Mouse (Mus musculus): ENCODE measurements around the gene Sfxn3. TPM values are rescaled to one million over a fixed set of nuclear protein-coding genes. Genes with fewer than 3 reads are reported as not detected.

Sfxn3 gene
- polyA plus RNA-seq, 2 experiments, result 1.8 to 2.4 TPM

- Histone ChIP-seq H3K4me1 (replicated peaks; ENCODE audit: control insufficient read depth in 2 of 2, insufficient read depth in 2 of 2, low read length in 1 of 2) (peaks cover 3 to 20% of the 10 kb centered on the region in 2 experiments; a peak in 3 of 4 replicates), H3K4me3 (ENCODE audit: insufficient read depth in 1 of 2, low read depth in 2 of 2, low read length in 2 of 2) (peak overlapping the region; percentile 63 to 73), H3K4me2 (ENCODE audit: low read depth) (peak overlapping the region; percentile 90), H3K27ac (no peak overlapping the region), H3K36me3 (replicated peaks; ENCODE audit: control insufficient read depth, insufficient read depth, low read depth) (peaks cover 2% of the 10 kb centered on the region), H3K9ac (replicated peaks) (peak overlapping the region; percentile 58), H3K27me3 (ENCODE audit: control insufficient read depth, insufficient read depth, low read length) (peaks cover 2% of the 10 kb centered on the region; the same call in 1 of the 2 replicates), H3K9me3 (ENCODE audit: control insufficient read depth, low read length) (no peaks in the 10 kb centered on the region)
- WGBS (ENCODE audit: insufficient replicate concordance), result under 1% methylated on average over 25 of the region's 25 CpGs
- TF ChIP-seq CTCF (IDR thresholded peaks at IDR 0.05; ENCODE audit: low read depth) (no peak), EP300 (IDR thresholded peaks at IDR 0.05; ENCODE audit: low read depth) (no peak)
- DNase-seq (ENCODE audit: low read depth in 3 of 3, low spot score in 3 of 3) (no peak), ATAC-seq (ENCODE audit: insufficient read depth) (peak; percentile 43; the same call in 1 of the 2 replicates)
Measured at GRCm38 (mm10) chr19:45014981-45015402, 32.3 kb upstream of the Sfxn3 start.

DNA sequence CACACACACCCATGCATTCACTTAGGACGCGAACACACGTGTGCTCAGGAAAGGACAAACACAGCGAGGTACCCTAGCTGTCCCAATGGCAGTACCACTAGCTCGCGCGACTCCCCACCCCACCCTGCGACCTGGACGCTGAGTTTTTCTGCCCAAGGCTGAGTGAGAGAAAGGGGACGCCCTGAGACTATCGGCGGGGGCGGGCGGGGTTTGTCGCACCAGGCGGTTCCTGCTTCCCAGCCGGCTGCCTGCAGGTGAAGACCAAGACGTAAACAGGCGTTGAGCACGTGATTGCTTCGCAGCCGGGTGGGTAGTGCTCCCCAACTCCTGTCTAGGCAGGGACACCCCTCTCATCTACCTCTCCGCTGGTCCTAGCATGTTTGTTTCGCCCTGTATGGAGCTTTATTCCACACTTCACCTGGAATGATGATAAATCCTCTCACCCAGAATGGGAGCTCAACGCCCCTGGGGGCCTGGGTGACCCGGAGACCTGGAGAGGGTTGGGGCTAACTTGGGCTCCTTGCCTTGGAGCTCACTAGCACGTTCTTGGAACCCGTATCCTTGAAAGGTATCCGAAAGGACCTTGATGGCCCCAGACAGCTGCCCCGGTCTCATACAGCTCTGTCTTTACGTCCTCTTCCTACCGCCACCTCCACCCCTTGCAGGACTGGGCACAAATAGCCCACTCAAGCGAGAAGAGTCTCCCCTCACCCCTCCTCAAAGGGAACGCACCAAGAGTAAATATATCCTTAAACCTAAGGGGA lies 31.6 kb upstream of the Sfxn3 start:
- TF ChIP-seq CTCF (IDR thresholded peaks at IDR 0.05; ENCODE audit: low read depth) (no peak), EP300 (IDR thresholded peaks at IDR 0.05; ENCODE audit: low read depth) (no peak)
- DNase-seq (ENCODE audit: low read depth in 3 of 3, low spot score in 3 of 3) (no peak), ATAC-seq (ENCODE audit: insufficient read depth) (peak; percentile 51)
- WGBS (ENCODE audit: insufficient replicate concordance), result under 1% methylated on average over 34 of the region's 34 CpGs
- Histone ChIP-seq H3K9ac (replicated peaks) (peak overlapping the region; percentile 58), H3K36me3 (replicated peaks; ENCODE audit: control insufficient read depth, insufficient read depth, low read depth) (peaks cover 2% of the 10 kb centered on the region; the same call in 1 of the 2 replicates), H3K27me3 (ENCODE audit: control insufficient read depth, insufficient read depth, low read length) (peaks cover 2% of the 10 kb centered on the region; the same call in 1 of the 2 replicates), H3K9me3 (ENCODE audit: control insufficient read depth, low read length) (no peaks in the 10 kb centered on the region), H3K4me1 (replicated peaks; ENCODE audit: control insufficient read depth in 2 of 2, insufficient read depth in 2 of 2, low read length in 1 of 2) (peaks cover 3 to 20% of the 10 kb centered on the region in 2 experiments; a peak in 3 of 4 replicates), H3K27ac (no peak overlapping the region; the same call in 1 of the 2 replicates), H3K4me3 (ENCODE audit: insufficient read depth in 1 of 2, low read depth in 2 of 2, low read length in 2 of 2) (peak overlapping the region; percentile 63 to 73), H3K4me2 (ENCODE audit: low read depth) (peak overlapping the region; percentile 90)

DNA sequence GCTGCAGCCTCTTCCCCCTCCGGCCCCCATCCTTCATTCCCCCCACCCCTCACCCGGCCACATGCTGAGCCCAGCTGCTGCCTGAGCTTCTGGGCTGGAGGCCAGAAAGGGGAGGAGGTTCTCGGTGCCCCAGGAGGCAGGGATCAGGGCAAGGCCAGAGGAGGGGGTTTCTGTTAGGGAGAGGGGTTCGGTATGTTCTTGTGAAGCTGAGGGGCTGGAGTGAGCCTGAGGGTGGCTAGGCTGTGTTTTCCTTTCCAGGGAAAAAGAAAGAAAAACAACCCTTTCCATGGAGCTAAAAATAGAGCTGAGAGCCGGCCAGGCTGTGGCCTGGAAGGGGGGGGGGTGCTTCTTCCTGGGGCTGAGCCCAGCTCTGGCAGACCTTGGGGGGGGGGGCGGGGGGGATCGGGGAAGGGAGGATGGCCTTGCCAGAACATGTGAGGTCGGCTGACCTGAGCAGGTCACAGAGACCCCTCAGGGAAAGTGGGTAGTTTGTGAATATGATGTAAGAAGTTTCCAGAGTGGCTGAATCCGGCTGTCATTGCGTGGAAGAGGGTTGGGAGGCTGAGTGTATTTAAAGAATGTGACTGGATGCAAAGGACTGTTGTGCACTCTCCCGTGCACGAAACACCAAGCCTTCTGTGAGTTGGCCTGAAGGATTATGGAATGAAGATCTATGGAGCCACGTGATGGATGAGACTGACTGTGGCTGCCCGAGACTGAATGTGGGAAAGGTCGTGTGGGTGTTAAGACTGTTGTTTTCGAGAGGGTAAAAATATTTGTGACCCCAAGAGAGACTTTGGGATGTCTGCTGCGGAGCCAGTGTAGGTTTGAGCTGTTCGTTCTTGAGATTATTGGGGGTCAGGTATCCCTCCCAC lies 30.7 kb upstream of the Sfxn3 start:
- H3K36me3 ChIP-seq (replicated peaks; ENCODE audit: control insufficient read depth, insufficient read depth, low read depth), result 0 out of 2 replicates have a peak, but pooled peaks cover 2% of the 10 kb centered on the region
- TF ChIP-seq EP300 (IDR thresholded peaks at IDR 0.05; ENCODE audit: low read depth), result no peak
- TF ChIP-seq CTCF (IDR thresholded peaks at IDR 0.05; ENCODE audit: low read depth), result no peak
- 1% methylated on average over 18 of the region's 18 CpGs for WGBS (ENCODE audit: insufficient replicate concordance)
- peak overlapping the region; percentile 27; the same call in 1 of the 2 replicates for H3K27ac ChIP-seq
- peak overlapping the region; percentile 58 for H3K9ac ChIP-seq (replicated peaks)
- H3K27me3 ChIP-seq (ENCODE audit: control insufficient read depth, insufficient read depth, low read length), result peaks cover 2% of the 10 kb centered on the region; the same call in 1 of the 2 replicates
- H3K4me3 ChIP-seq (ENCODE audit: insufficient read depth in 1 of 2, low read depth in 2 of 2, low read length in 2 of 2), result peak overlapping the region; percentile 63 to 73
- DNase-seq (ENCODE audit: low read depth in 3 of 3, low spot score in 3 of 3) (no peak), ATAC-seq (ENCODE audit: insufficient read depth) (no peak)
- H3K4me1 ChIP-seq (replicated peaks; ENCODE audit: control insufficient read depth in 2 of 2, insufficient read depth in 2 of 2, low read length in 1 of 2), result peaks cover 3 to 20% of the 10 kb centered on the region in 2 experiments; a peak in 3 of 4 replicates
- peak overlapping the region; percentile 90 for H3K4me2 ChIP-seq (ENCODE audit: low read depth)
- no peaks in the 10 kb centered on the region for H3K9me3 ChIP-seq (ENCODE audit: control insufficient read depth, low read length)

DNA sequence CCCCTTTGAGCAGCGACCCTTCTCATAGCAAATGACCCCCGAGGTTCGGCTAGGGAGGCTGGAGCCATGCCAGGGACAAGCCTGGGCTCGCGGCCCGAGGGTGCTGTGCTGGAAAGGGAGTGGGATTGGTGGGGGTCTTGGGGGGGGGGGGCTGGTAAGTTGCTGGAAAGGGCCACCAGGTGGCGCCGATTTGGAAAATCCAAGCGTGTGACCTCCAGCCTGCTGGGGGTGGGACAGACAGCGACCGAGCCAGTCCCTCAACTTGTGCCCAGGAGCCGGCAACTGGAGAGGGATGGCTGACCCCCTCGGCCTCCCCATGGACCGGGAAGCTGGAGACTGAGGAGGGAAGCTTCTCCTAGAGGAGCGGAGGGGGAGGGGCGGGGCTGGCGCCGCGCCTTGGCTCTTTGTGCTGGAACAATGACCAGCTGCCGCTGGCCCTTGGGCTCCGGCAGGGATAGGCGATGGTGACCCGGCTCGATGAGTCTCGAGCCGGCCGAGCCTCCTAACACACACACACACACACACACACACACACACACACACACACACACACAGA lies 30.0 kb upstream of the Sfxn3 start:
- Histone ChIP-seq H3K9ac (replicated peaks) (no peak overlapping the region; the same call in 1 of the 2 replicates), H3K4me1 (replicated peaks; ENCODE audit: control insufficient read depth in 2 of 2, insufficient read depth in 2 of 2, low read length in 1 of 2) (peaks cover 3 to 20% of the 10 kb centered on the region in 2 experiments; a peak in 3 of 4 replicates), H3K9me3 (ENCODE audit: control insufficient read depth, low read length) (no peaks in the 10 kb centered on the region), H3K36me3 (replicated peaks; ENCODE audit: control insufficient read depth, insufficient read depth, low read depth) (no peaks in the 10 kb centered on the region), H3K4me3 (ENCODE audit: insufficient read depth in 1 of 2, low read depth in 2 of 2, low read length in 2 of 2) (peak overlapping the region; percentile 51 to 63), H3K27me3 (ENCODE audit: control insufficient read depth, insufficient read depth, low read length) (peaks cover 2% of the 10 kb centered on the region; the same call in 1 of the 2 replicates), H3K4me2 (ENCODE audit: low read depth) (peak overlapping the region; percentile 90), H3K27ac (no peak overlapping the region)
- no peak for DNase-seq (ENCODE audit: low read depth in 3 of 3, low spot score in 3 of 3)
- ATAC-seq (ENCODE audit: insufficient read depth), result peak; percentile 24; the same call in 1 of the 2 replicates
- TF ChIP-seq EP300 (IDR thresholded peaks at IDR 0.05; ENCODE audit: low read depth) (no peak), CTCF (IDR thresholded peaks at IDR 0.05; ENCODE audit: low read depth) (peak; percentile 52)
- WGBS (ENCODE audit: insufficient replicate concordance), result 1% methylated on average over 15 of the region's 27 CpGs

Data from liver, embryonic 14.5 days (tissue).